Mouse (Mus musculus) neural tube, embryonic 15.5 days (tissue): ENCODE measurements at regions not wholly inside any gene's neighbourhood (a gene's known extent, or its start where the extent isn't known, plus 50 kb on each side); places are given as distances from the start of the nearest gene placed in this dataset.

Experiments
- ATAC-seq: fragments of 200-750 bp; cut with Nextera tagmentation; 2 replicates; pipeline ENCODE4 v1.8.0; 2017; ENCODE audit warnings: mild to moderate bottlenecking, moderate TSS enrichment, moderate library complexity; ENCODE audit not compliant: low FRiP score
- H3K27ac ChIP-seq: fragments of 300-500 bp; sonication (generic); replicated peaks from 2 replicates; pipeline ENCODE4 v1.5.1; 2015; ENCODE audit warnings: mild to moderate bottlenecking, inconsistent platforms
- H3K27me3 ChIP-seq: fragments of 300-500 bp; sonication (generic); replicated peaks from 2 replicates; pipeline ENCODE4 v1.6.1; 2015; ENCODE audit warnings: inconsistent platforms
- H3K36me3 ChIP-seq: fragments of 300-500 bp; sonication (generic); 2 replicates; pipeline ENCODE4 v1.6.1; 2015; ENCODE audit warnings: inconsistent platforms
- H3K4me1 ChIP-seq: fragments of 300-500 bp; sonication (generic); 2 replicates; pipeline ENCODE4 v1.6.1; 2015; ENCODE audit warnings: inconsistent platforms
- H3K4me2 ChIP-seq: fragments of 300-500 bp; sonication (generic); 2 replicates; pipeline ENCODE4 v1.6.1; 2015; ENCODE audit warnings: inconsistent platforms, mild to moderate bottlenecking, moderate library complexity
- H3K4me3 ChIP-seq: fragments of 300-500 bp; sonication (generic); replicated peaks from 2 replicates; pipeline ENCODE4 v1.5.1; 2015; ENCODE audit warnings: mild to moderate bottlenecking, inconsistent platforms
- H3K9ac ChIP-seq: fragments of 300-500 bp; sonication (generic); replicated peaks from 2 replicates; pipeline ENCODE4 v1.6.1; 2015; ENCODE audit warnings: mild to moderate bottlenecking, inconsistent platforms
- H3K9me3 ChIP-seq: fragments of 300-500 bp; sonication (generic); replicated peaks from 2 replicates; pipeline ENCODE4 v1.6.1; 2016; ENCODE audit warnings: inconsistent platforms
- WGBS: fragments of 180-500 bp; shearing (Covaris S2); methylation state at CpG from one replicate; pipeline ENCODE4 v1.1.7; 2015; ENCODE audit warnings: mixed read lengths; 5-methylcytosine and 5-hydroxymethylcytosine counted together

DNA sequence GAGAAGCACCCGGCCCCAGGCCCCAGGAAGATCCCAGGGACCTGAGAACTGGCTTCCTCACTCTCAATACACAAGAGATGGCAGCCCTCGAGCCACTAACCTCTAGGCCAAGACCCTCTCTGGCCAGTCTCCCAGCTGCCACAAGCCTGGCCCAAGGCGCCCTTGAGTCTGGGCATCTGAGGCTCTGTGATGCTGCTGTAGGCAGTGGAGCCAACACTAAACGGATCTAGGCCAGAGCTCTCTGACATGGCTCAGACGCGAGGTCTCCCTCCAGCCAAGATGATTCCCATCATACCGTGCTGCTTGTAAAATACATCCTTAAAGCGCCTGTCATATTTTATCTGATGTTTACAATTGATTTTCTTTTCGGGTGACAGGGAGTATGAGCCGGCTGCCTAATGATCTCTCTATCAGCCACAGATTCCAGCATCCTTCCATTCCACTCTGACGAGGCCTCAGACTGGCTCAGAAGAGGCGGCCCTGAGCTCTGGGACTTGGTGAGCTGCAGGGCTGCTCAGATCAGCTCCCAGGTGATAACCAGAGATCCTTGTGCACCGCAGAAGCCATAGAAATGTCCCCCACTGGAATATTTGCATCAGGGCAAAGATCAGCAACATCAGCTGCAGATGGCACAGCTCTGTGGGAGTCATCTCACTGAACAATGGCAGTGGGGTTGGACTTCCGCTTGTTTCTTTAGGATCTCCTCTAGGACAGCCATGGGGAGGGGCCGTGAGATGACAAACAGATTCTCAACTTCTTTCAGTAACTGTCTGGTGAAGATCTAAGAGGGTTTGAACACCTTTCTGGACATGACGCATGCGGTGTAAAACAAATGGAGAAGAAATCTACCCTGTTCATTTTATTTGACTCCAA, 60.1 kb upstream of the Zfp423 start:
- 72% methylated on average over 17 of the region's 17 CpGs for WGBS
- peaks cover 2% of the 10 kb centered on the region; the same call in 1 of the 2 replicates for H3K9me3 ChIP-seq
- no peak for ATAC-seq
- H3K4me2 ChIP-seq, result no peak overlapping the region
- no peak overlapping the region for H3K9ac ChIP-seq
- H3K27me3 ChIP-seq, result 0 out of 2 replicates have a peak, but pooled peaks cover 2% of the 10 kb centered on the region
- no peak overlapping the region for H3K27ac ChIP-seq
- H3K36me3 ChIP-seq, result no peaks in the 10 kb centered on the region
- no peak overlapping the region for H3K4me3 ChIP-seq
- peaks cover 5% of the 10 kb centered on the region; the same call in 1 of the 2 replicates for H3K4me1 ChIP-seq

DNA sequence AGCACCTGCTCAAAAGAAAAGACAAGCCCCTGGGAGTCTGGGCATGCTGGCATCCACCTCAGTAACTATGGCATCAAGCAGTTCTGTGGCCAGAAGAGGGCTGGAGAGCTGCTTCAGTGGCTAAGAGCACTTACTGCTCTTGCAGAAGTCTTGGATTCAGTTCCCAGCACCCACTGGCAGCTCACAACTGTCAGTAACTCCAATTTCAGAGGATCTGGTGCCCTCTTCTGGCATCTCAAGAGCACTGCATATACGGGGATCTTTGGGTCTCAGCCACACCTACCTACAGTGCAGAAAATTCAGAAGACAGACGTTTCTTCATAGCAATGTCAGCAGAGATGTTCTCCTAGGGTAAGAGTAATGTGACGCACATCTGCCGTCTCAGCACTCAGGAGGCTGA, 59.1 kb upstream of the Zfp423 start:
- 0 out of 2 replicates have a peak, but pooled peaks cover 7% of the 10 kb centered on the region for H3K27me3 ChIP-seq
- no peak overlapping the region for H3K4me3 ChIP-seq
- H3K4me2 ChIP-seq, result no peak overlapping the region
- no peak overlapping the region for H3K9ac ChIP-seq
- WGBS, result 95% methylated on average over 4 of the region's 4 CpGs
- no peak overlapping the region for H3K27ac ChIP-seq
- peaks cover 2% of the 10 kb centered on the region; the same call in 1 of the 2 replicates for H3K9me3 ChIP-seq
- peaks cover 5% of the 10 kb centered on the region; the same call in 1 of the 2 replicates for H3K4me1 ChIP-seq
- no peak for ATAC-seq
- no peaks in the 10 kb centered on the region for H3K36me3 ChIP-seq

DNA sequence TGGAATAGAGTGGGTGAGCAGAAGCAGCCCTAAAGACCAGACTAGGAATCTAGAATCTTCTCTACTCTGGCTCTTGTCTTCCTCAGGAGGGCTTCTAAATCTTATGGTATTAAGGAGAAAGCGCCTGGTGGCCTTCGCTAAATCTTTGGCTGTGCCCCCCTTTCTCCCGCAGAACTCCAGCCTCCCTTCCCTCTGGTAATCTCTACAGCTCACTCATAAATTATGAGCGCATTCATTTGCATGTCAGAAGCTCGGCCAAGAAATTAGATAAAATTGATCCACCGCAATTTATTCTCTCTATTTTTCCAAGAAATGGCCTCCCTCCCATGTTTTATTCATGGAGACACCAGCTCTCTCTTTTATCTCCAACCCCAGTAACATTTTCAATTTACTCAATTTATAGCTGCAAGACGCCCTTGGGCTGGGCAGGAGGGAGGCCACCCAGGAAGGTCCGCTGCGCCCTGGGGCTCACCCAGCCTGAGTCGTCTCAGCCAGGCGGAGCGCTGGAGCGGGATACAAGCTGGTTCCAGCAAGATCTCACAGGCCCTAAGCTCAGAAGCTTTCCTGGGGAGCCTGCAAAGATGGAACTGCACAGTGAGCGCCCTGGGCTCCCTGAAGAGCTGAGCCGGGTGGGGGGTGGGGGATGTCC, 52.9 kb upstream of the Zfp423 start:
- H3K4me3 ChIP-seq, result no peak overlapping the region
- 0 out of 2 replicates have a peak, but pooled peaks cover 7% of the 10 kb centered on the region for H3K27me3 ChIP-seq
- H3K36me3 ChIP-seq, result no peaks in the 10 kb centered on the region
- H3K27ac ChIP-seq, result peak overlapping the region; percentile 46; the same call in 1 of the 2 replicates
- WGBS, result 38% methylated on average over 15 of the region's 15 CpGs
- H3K9me3 ChIP-seq, result no peaks in the 10 kb centered on the region
- H3K9ac ChIP-seq, result no peak overlapping the region
- H3K4me1 ChIP-seq, result peaks cover 14% of the 10 kb centered on the region
- ATAC-seq, result peak; percentile 82
- no peak overlapping the region for H3K4me2 ChIP-seq

DNA sequence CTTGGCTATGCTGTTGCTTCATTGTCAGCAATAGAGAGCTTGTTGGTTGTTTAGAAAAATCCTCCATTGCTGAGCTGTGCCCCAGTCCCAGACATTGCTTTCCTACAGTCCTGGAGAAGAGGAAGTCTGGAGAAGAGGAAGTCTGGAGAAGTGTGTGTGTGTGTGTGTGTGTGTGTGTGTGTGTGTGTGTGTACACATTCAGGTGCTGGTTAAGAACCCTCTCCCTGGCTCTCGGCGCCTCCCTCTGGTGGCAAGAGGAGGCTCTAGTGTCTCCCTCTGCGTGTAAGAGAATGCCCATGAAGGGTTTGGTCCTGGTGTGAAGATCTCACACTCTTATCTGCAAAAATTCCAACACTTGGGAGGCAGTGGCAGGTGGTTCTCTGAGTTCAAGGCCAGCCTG, 51.2 kb upstream of the Zfp423 start:
- H3K4me3 ChIP-seq, result no peak overlapping the region
- H3K4me1 ChIP-seq, result peaks cover 14% of the 10 kb centered on the region
- H3K9me3 ChIP-seq, result no peaks in the 10 kb centered on the region
- H3K36me3 ChIP-seq, result no peaks in the 10 kb centered on the region
- 55% methylated on average over 3 of the region's 3 CpGs for WGBS
- H3K4me2 ChIP-seq, result no peak overlapping the region
- H3K27me3 ChIP-seq, result 0 out of 2 replicates have a peak, but pooled peaks cover 7% of the 10 kb centered on the region
- no peak overlapping the region for H3K27ac ChIP-seq
- H3K9ac ChIP-seq, result no peak overlapping the region
- ATAC-seq, result no peak

DNA sequence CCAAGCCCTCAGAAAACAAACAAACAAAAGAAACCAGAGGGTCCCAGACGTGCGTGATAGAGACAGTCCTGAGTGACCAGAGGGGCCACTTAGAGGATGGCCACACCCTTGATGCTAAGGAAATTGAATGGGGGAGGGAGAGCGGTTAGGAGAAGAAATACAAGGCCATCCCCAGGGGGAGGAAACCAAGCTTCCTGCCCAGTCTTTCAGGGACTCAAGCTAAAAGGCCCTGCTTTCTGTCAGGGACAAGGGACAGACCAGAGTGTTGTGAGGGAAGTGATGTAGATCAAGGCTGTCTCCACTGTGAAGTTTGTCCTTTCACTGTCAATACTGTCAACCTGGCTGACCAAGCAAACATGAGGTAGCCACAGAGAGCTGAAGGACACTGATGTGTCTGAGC, 50.5 kb upstream of the Zfp423 start:
- H3K4me2 ChIP-seq, result no peak overlapping the region
- 70% methylated on average over 3 of the region's 3 CpGs for WGBS
- 0 out of 2 replicates have a peak, but pooled peaks cover 7% of the 10 kb centered on the region for H3K27me3 ChIP-seq
- no peak overlapping the region for H3K4me3 ChIP-seq
- no peak overlapping the region for H3K27ac ChIP-seq
- no peaks in the 10 kb centered on the region for H3K36me3 ChIP-seq
- no peak overlapping the region for H3K9ac ChIP-seq
- peaks cover 14% of the 10 kb centered on the region for H3K4me1 ChIP-seq
- no peak for ATAC-seq
- H3K9me3 ChIP-seq, result no peaks in the 10 kb centered on the region
